Mouse (Mus musculus) left cerebral cortex, postnatal 10 days (tissue): ENCODE results near the gene Gaa. TPM values are rescaled to one million over a fixed set of nuclear protein-coding genes. Genes with fewer than 3 reads are reported as not detected.

Experiments used
- total RNA-seq, 2 experiments: library from RNA; stranded (reverse); gene quantifications; 2 replicates each; pipeline ENCODE4 v1.2.3; 2021

Gaa gene
- total RNA-seq, 2 experiments from 2014 or later = 108 to 124 TPM

Other genes starting within 250 kb of the Gaa start
- gene Cbx2, start 244.9 kb upstream of the Gaa start, total RNA-seq = 1 to 10 TPM; 2.8 to 3.5 TPM
- 10 to 100 TPM; 11.3 to 15.3 TPM for gene Cbx8, start 226.9 kb upstream of the Gaa start, total RNA-seq
- gene Cbx4, start 181.7 kb upstream of the Gaa start, total RNA-seq = 10 to 100 TPM; 54.4 to 56.9 TPM
- 100 to 1,000 TPM in 1 of 2 experiments, 10 to 100 TPM in 1; 98.2 to 108 TPM for gene Tbc1d16, start 39.4 kb upstream of the Gaa start, total RNA-seq
- 1 to 10 TPM; 3.0 to 3.7 TPM for gene Ccdc40, start 39.3 kb upstream of the Gaa start, total RNA-seq
- gene Eif4a3, start 32.2 kb downstream of the Gaa start, total RNA-seq = 10 to 100 TPM; 92.3 to 98.1 TPM
- under 1 TPM; 0.32 to 0.34 TPM for gene Card14, start 39.9 kb downstream of the Gaa start, total RNA-seq
- gene Sgsh, start 87.6 kb downstream of the Gaa start, total RNA-seq = 1 to 10 TPM; 4.7 to 6.0 TPM
- 1 to 10 TPM; 4.6 to 5.2 TPM for gene Slc26a11, start 87.7 kb downstream of the Gaa start, total RNA-seq
- gene Rnf213, start 125.2 kb downstream of the Gaa start, total RNA-seq = 1 to 10 TPM; 2.2 to 3.2 TPM
- gene Endov, start 223.5 kb downstream of the Gaa start, total RNA-seq = 10 to 100 TPM; 23.6 to 25.8 TPM